ENCODE assay signal across 17 mouse cellular contexts in genomic region chr1:132570068-132570780, GRCm38 (mm10). TPM values are rescaled to one million over a fixed set of nuclear protein-coding genes. Genes with fewer than 3 reads are reported as not detected.
DNase-seq lines count a peak whose midpoint lies in the region; ATAC-seq and TF ChIP-seq lines count a peak whose summit lies in the region.
"Had no signal": no experiment of that assay in that cellular context is flagged by ENCODE, and none has a peak within 500 bp of the region (broad histone marks: within the 10 kb centered on the region; RNA-seq: fewer than 3 reads in every experiment).

No protein-coding gene starts in this region.

- H3K4me1 ChIP-seq in forebrain, embryonic 15.5 days = peaks cover 51% of the 10 kb centered on the region
- peaks cover 9% of the 10 kb centered on the region for H3K4me1 ChIP-seq in midbrain, embryonic 14.5 days (ENCODE audit: control insufficient read depth, insufficient read depth, low read length)
- no peaks in the 10 kb centered on the region for H3K4me1 ChIP-seq in intestine, postnatal 0 days (replicated peaks; ENCODE audit: control insufficient read depth, insufficient read depth, low read length)
- H3K4me1 ChIP-seq: kidney, embryonic 15.5 days had no signal

- H3K9me3 ChIP-seq in forebrain, embryonic 15.5 days = no peaks in the 10 kb centered on the region
- no peaks in the 10 kb centered on the region for H3K9me3 ChIP-seq in midbrain, embryonic 14.5 days (ENCODE audit: control insufficient read depth, low read length)
- no peaks in the 10 kb centered on the region for H3K9me3 ChIP-seq in intestine, postnatal 0 days (ENCODE audit: control insufficient read depth)
- H3K9me3 ChIP-seq: heart, embryonic 12.5 days; kidney, embryonic 15.5 days; neural tube, embryonic 12.5 days had no signal

- no peaks in the 10 kb centered on the region for H3K36me3 ChIP-seq in forebrain, embryonic 15.5 days
- H3K36me3 ChIP-seq in midbrain, embryonic 14.5 days (ENCODE audit: control insufficient read depth, insufficient read depth, low read length) = peaks cover 19% of the 10 kb centered on the region
- no peaks in the 10 kb centered on the region for H3K36me3 ChIP-seq in intestine, postnatal 0 days (ENCODE audit: control insufficient read depth, insufficient read depth)
- H3K36me3 ChIP-seq: heart, embryonic 12.5 days; kidney, embryonic 15.5 days had no signal

- no peaks in the 10 kb centered on the region for H3K27me3 ChIP-seq in forebrain, embryonic 15.5 days
- H3K27me3 ChIP-seq in midbrain, embryonic 14.5 days (ENCODE audit: control insufficient read depth, insufficient read depth, low read length) = no peaks in the 10 kb centered on the region
- H3K27me3 ChIP-seq in intestine, postnatal 0 days (replicated peaks; ENCODE audit: control insufficient read depth, insufficient read depth, low read length) = no peaks in the 10 kb centered on the region
- H3K27me3 ChIP-seq: kidney, embryonic 15.5 days; neural tube, embryonic 12.5 days had no signal

- H3K4me3 ChIP-seq in layer of hippocampus, adult 2 months = no peak overlapping the region
- no peak overlapping the region for H3K4me3 ChIP-seq in forebrain, embryonic 15.5 days
- H3K4me3 ChIP-seq in midbrain, embryonic 14.5 days (replicated peaks; ENCODE audit: low read depth, low read length) = no peak overlapping the region
- no peak overlapping the region for H3K4me3 ChIP-seq in intestine, postnatal 0 days (ENCODE audit: low read depth, low read length)
- H3K4me3 ChIP-seq: gastrocnemius, adult 2 months; heart, embryonic 12.5 days; kidney, embryonic 15.5 days; neural tube, embryonic 12.5 days had no signal

- no peak overlapping the region for H3K4me2 ChIP-seq in forebrain, embryonic 15.5 days (replicated peaks)
- no peak overlapping the region for H3K4me2 ChIP-seq in midbrain, embryonic 14.5 days (ENCODE audit: low read length)
- no peak overlapping the region for H3K4me2 ChIP-seq in intestine, postnatal 0 days (replicated peaks; ENCODE audit: low read depth)
- H3K4me2 ChIP-seq: heart, embryonic 12.5 days; kidney, embryonic 15.5 days; neural tube, embryonic 12.5 days had no signal

- no peak for TF ChIP-seq CTCF in layer of hippocampus, adult 2 months (conservative IDR thresholded peaks at IDR 0.05)
- TF ChIP-seq CTCF in intestine, postnatal 0 days (IDR thresholded peaks at IDR 0.05; ENCODE audit: low read depth) = no peak

- 91% methylated on average over 15 of the region's 15 CpGs for WGBS in forebrain, embryonic 15.5 days
- 91% methylated on average over 15 of the region's 15 CpGs for WGBS in midbrain, embryonic 14.5 days
- WGBS in intestine, postnatal 0 days = 96% methylated on average over 15 of the region's 15 CpGs

- no peak overlapping the region for H3K9ac ChIP-seq in forebrain, embryonic 15.5 days (replicated peaks)
- no peak overlapping the region for H3K9ac ChIP-seq in midbrain, embryonic 14.5 days (replicated peaks; ENCODE audit: low read length)
- no peak overlapping the region for H3K9ac ChIP-seq in intestine, postnatal 0 days (ENCODE audit: low read depth, low read length)
- H3K9ac ChIP-seq: heart, embryonic 12.5 days; kidney, embryonic 15.5 days; neural tube, embryonic 12.5 days had no signal

- peak overlapping the region; percentile 55; the same call in 1 of the 2 replicates for H3K27ac ChIP-seq in layer of hippocampus, adult 2 months
- peak overlapping the region; percentile 90 for H3K27ac ChIP-seq in forebrain, embryonic 15.5 days (replicated peaks)
- H3K27ac ChIP-seq in midbrain, embryonic 14.5 days (replicated peaks; ENCODE audit: low read depth, low read length) = 0 out of 2 replicates have a peak overlapping the region, but pooled peaks have one; percentile 13
- H3K27ac ChIP-seq in intestine, postnatal 0 days (ENCODE audit: low read depth, low read length) = no peak overlapping the region
- H3K27ac ChIP-seq: gastrocnemius, adult 2 months; kidney, embryonic 15.5 days; neural tube, embryonic 12.5 days had no signal

- ATAC-seq in forebrain, embryonic 15.5 days (replicated peaks) = no peak
- ATAC-seq in midbrain, embryonic 14.5 days (ENCODE audit: low FRiP score, low TSS enrichment) = no peak
- no peak for ATAC-seq in intestine, postnatal 0 days

- DNase-seq in layer of hippocampus, adult 2 months (ENCODE audit: low spot score in 2 of 2) = no peak
- no peak for DNase-seq in layer of hippocampus, adult 9-10 months (ENCODE audit: low spot score)
- DNase-seq in cerebellum, adult 8-10 months = peak; percentile 55
- DNase-seq in midbrain, embryonic 14.5 days = no peak
- no peak for DNase-seq in spleen, postnatal 4 days (ENCODE audit: low spot score in 2 of 2)
- DNase-seq in ovary, postnatal 14 days (ENCODE audit: low spot score) = no peak
- DNase-seq: gastrocnemius, adult 2 months; right cerebral cortex, adult 18-20 months had no signal

RNA-seq across cellular contexts. Expression of gene Cntn2, which starts 27.2 kb away (rescaled TPM):
- 10 to 100 TPM; 71.8 to 73.9 TPM for total RNA-seq in layer of hippocampus, adult 2 months (2021)
- polyA plus RNA-seq in forebrain, embryonic 15.5 days (2015; fragmentation: Nextera tagmentation; extraction: Ambion mirVana) = 117 and 137 TPM in 2 replicates
- 36.9 and 65.3 TPM in 2 replicates for polyA plus RNA-seq in midbrain, embryonic 14.5 days (2014; fragmentation: Nextera tagmentation; extraction: Ambion mirVana)
- polyA plus RNA-seq in intestine, postnatal 0 days (2015; fragmentation: Nextera tagmentation; extraction: Ambion mirVana) = 0.14 and 0.29 TPM in 2 replicates
- total RNA-seq: adrenal gland, adult 18-20 months; megakaryocyte-erythroid progenitor cell, adult 5-6 weeks had no signal
- polyA plus RNA-seq: spleen, adult 2 months; testis, adult 2 months had no signal

Comparison
In these comparisons a context has a peak if more than half of its experiments do, and no peak if none do; other contexts are left out.
1. RNA of gene Cntn2, which starts 27.2 kb away (polyA plus RNA-seq): 117 to 137 TPM in forebrain, embryonic 15.5 days and 36.9 to 65.3 TPM in midbrain, embryonic 14.5 days; 0.14 to 0.29 TPM in intestine, postnatal 0 days; every median in the first group is over 10 times any median in the second.